Mouse (Mus musculus) liver, adult 2 months (tissue): Measurements from ENCODE around the gene Snf8. TPM values are rescaled to one million over a fixed set of nuclear protein-coding genes. Genes with fewer than 3 reads are reported as not detected.

ENCODE experiments used
- DNase-seq: peaks from one replicate; pipeline ENCODE4 v3.0.0-alpha.2; 2011; ENCODE audit warnings: low read depth, low spot score; ENCODE audit errors: extremely low read depth
- H3K27ac ChIP-seq: fragments of 200-500 bp; replicated peaks from 2 replicates; pipeline ENCODE4 v1.5.1; 2012; ENCODE audit warnings: low read depth, mild to moderate bottlenecking, control low read depth, inconsistent platforms, low read length; ENCODE audit not compliant: insufficient read depth
- H3K27me3 ChIP-seq: fragments of 200-500 bp; 2 replicates; pipeline ENCODE4 v1.6.1; 2012; ENCODE audit warnings: mild to moderate bottlenecking, moderate library complexity, low read length, inconsistent platforms; ENCODE audit not compliant: control insufficient read depth, insufficient read depth
- H3K36me3 ChIP-seq: fragments of 200-500 bp; 2 replicates; pipeline ENCODE4 v1.6.1; 2012; ENCODE audit warnings: low read length, inconsistent platforms; ENCODE audit not compliant: control insufficient read depth, insufficient read depth
- H3K4me1 ChIP-seq: fragments of 200-500 bp; 2 replicates; pipeline ENCODE4 v1.6.1; 2011; ENCODE audit warnings: low read length; ENCODE audit not compliant: control insufficient read depth, insufficient read depth
- H3K4me3 ChIP-seq: fragments of 200-500 bp; 2 replicates; pipeline ENCODE4 v1.5.1; 2011; ENCODE audit warnings: low read depth, mild to moderate bottlenecking, control low read depth, low read length, moderate library complexity; ENCODE audit not compliant: insufficient read depth
- H3K79me2 ChIP-seq: fragments of 200-500 bp; 2 replicates; pipeline ENCODE4 v1.6.1; 2012; ENCODE audit warnings: inconsistent platforms, mild to moderate bottlenecking, low read length, moderate library complexity; ENCODE audit not compliant: control insufficient read depth, insufficient read depth
- H3K9ac ChIP-seq: fragments of 200-500 bp; 2 replicates; pipeline ENCODE4 v1.6.1; 2012; ENCODE audit warnings: low read depth, mild to moderate bottlenecking, control low read depth, inconsistent platforms, low read length
- CTCF ChIP-seq: fragments of 200-500 bp; IDR thresholded peaks from 2 replicates; pipeline ENCODE4 v1.5.1; 2011; ENCODE audit warnings: low read depth, low read length, control low read depth
- POLR2A ChIP-seq: fragments of 200-500 bp; IDR thresholded peaks from 2 replicates; pipeline ENCODE4 v1.6.1; 2011; ENCODE audit warnings: low read length, control low read depth; ENCODE audit not compliant: insufficient read depth; ENCODE audit errors: extremely low read depth
- WGBS: fragments of 180-500 bp; shearing (Covaris S2); methylation state at CpG from one replicate; pipeline ENCODE4 v1.1.7; 2018; 5-methylcytosine and 5-hydroxymethylcytosine counted together
- polyA plus RNA-seq: library from polyadenylated mRNA; depleted of rRNA; stranded (reverse); fragments of >200 nt; gene quantifications from 2 replicates; pipeline ENCODE4 v1.2.3, GENCODE M21; 2012
- total RNA-seq: library from RNA; depleted of rRNA; stranded (reverse); fragments of >200 nt; gene quantifications from 2 replicates; pipeline ENCODE4 v1.2.3, GENCODE M21; 2014

Snf8 gene
- total and polyA plus RNA-seq, 2 experiments: 19.1 to 25.4 TPM

- Histone ChIP-seq H3K27ac (no peak within 1 kb of the TSS), H3K79me2 (no peaks in the 10 kb centered on the region), H3K27me3 (peaks cover 38% of the 10 kb centered on the region), H3K4me1 (no peaks in the 10 kb centered on the region), H3K36me3 (no peaks in the 10 kb centered on the region), H3K4me3 (no peak within 1 kb of the TSS; the same call in 1 of the 2 replicates), H3K9ac (no peak within 1 kb of the TSS)
- TF ChIP-seq CTCF: no peak
- 2% methylated on average over 69 of the region's 74 CpGs for WGBS
- DNase-seq: no peak
These were observed 29.0 kb upstream of the Snf8 start, which contains the start of gene Igf2bp1 for GRCm38 (mm10) chr11:96005403-96006271. Igf2bp1 (minus strand) TSS chr11:96005940.

GRCm38 (mm10) chr11:96006367-96006851, 28.3 kb upstream of the Snf8 start:
- Histone ChIP-seq H3K9ac (no peak overlapping the region), H3K4me3 (no peak overlapping the region), H3K27ac (no peak overlapping the region), H3K79me2 (no peaks in the 10 kb centered on the region), H3K4me1 (no peaks in the 10 kb centered on the region), H3K36me3 (no peaks in the 10 kb centered on the region), H3K27me3 (peaks cover 41% of the 10 kb centered on the region)
- no peak for TF ChIP-seq CTCF
- TF ChIP-seq POLR2A: no peak
- WGBS: 3% methylated on average over 33 of the region's 33 CpGs
- DNase-seq: no peak

- Histone ChIP-seq H3K27me3 (peaks cover 41% of the 10 kb centered on the region), H3K4me3 (no peak overlapping the region), H3K9ac (no peak overlapping the region), H3K36me3 (no peaks in the 10 kb centered on the region), H3K4me1 (no peaks in the 10 kb centered on the region), H3K27ac (no peak overlapping the region), H3K79me2 (no peaks in the 10 kb centered on the region)
- no peak for DNase-seq
- TF ChIP-seq POLR2A (no peak), CTCF (no peak)
- WGBS: 2% methylated on average over 67 of the region's 67 CpGs
These were observed 27.7 kb upstream of the Snf8 start for GRCm38 (mm10) chr11:96006852-96007515.

GRCm38 (mm10) chr11:96007516-96008235, 27.0 kb upstream of the Snf8 start:
- H3K79me2 ChIP-seq: no peaks in the 10 kb centered on the region
- no peak overlapping the region for H3K27ac ChIP-seq
- TF ChIP-seq POLR2A (no peak), CTCF (no peak)
- no peak for DNase-seq
- H3K4me1 ChIP-seq: no peaks in the 10 kb centered on the region
- H3K36me3 ChIP-seq: no peaks in the 10 kb centered on the region
- peaks cover 39% of the 10 kb centered on the region for H3K27me3 ChIP-seq
- H3K4me3 ChIP-seq: no peak overlapping the region
- H3K9ac ChIP-seq: no peak overlapping the region
- 4% methylated on average over 33 of the region's 33 CpGs for WGBS

- no peak overlapping the region for H3K27ac ChIP-seq
- no peak overlapping the region for H3K4me3 ChIP-seq
- no peak for TF ChIP-seq POLR2A
- no peak for TF ChIP-seq CTCF
- H3K27me3 ChIP-seq: peaks cover 34% of the 10 kb centered on the region
- H3K79me2 ChIP-seq: no peaks in the 10 kb centered on the region
- H3K9ac ChIP-seq: no peak overlapping the region
- no peaks in the 10 kb centered on the region for H3K36me3 ChIP-seq
- H3K4me1 ChIP-seq: no peaks in the 10 kb centered on the region
- 8% methylated on average over 1 of the region's 1 CpGs for WGBS
- DNase-seq: no peak
These were observed 25.9 kb upstream of the Snf8 start for GRCm38 (mm10) chr11:96008827-96009226.
